Mouse (Mus musculus) E14TG2a.4 (cell line): ENCODE data around the gene Tenm4.

Experiments used
- CTCF ChIP-seq: conservative IDR thresholded peaks from 2 replicates; pipeline ENCODE4 v1.5.1; 2014; ENCODE audit warnings: low read length
- NANOG ChIP-seq: IDR thresholded peaks from 2 replicates; pipeline ENCODE4 v1.6.1; 2014; ENCODE audit warnings: borderline replicate concordance, low read length, mixed read lengths
- POU5F1 ChIP-seq: IDR thresholded peaks from 2 replicates; pipeline ENCODE4 v1.6.1; 2014; ENCODE audit warnings: low read length, borderline replicate concordance

DNA sequence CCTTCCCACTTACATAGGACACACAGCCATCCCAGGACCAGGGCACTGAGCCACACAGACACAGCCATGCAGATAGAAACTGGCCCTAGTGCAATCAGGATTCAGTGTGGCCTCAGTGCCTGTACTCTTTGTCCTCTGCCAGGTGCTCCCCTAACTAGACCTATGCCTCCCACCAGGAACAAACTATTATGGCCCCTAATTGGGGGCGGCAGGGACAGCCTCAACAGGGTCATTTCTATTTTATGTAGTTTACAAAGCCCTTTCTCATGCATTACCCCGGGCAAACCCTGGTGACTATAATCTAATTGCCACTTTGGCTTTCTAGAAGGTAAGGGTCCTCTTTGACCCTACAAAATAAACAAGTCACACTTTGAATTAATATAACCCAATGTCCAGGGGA is 479.4 kb downstream of the Tenm4 start:
- TF ChIP-seq CTCF (no peak), POU5F1 (no peak), NANOG (no peak)
